Mouse (Mus musculus) kidney, postnatal 0 days (tissue): ENCODE measurements around the gene Wars2. TPM values are rescaled to one million over a fixed set of nuclear protein-coding genes. Genes with fewer than 3 reads are reported as not detected.

ENCODE experiments used
- ATAC-seq: fragments of 200-750 bp; cut with Nextera tagmentation; replicated peaks from 2 replicates; pipeline ENCODE4 v1.8.0; 2017; ENCODE audit warnings: low read depth, moderate number of reproducible peaks, moderate TSS enrichment, moderate library complexity; ENCODE audit not compliant: low FRiP score
- DNase-seq: peaks from one replicate; pipeline ENCODE4 v3.0.0-alpha.2; 2016; ENCODE audit warnings: low spot score
- H3K27ac ChIP-seq: fragments of 300-500 bp; sonication (generic); 2 replicates; pipeline ENCODE4 v1.5.1; 2014; ENCODE audit warnings: mild to moderate bottlenecking
- H3K27me3 ChIP-seq: fragments of 300-500 bp; sonication (generic); 2 replicates; pipeline ENCODE4 v1.6.1; 2014; ENCODE audit warnings: low read length, mixed read lengths; ENCODE audit not compliant: insufficient read depth
- H3K36me3 ChIP-seq: fragments of 300-500 bp; sonication (generic); 2 replicates; pipeline ENCODE4 v1.6.1; 2014; ENCODE audit warnings: low read length, mixed read lengths; ENCODE audit not compliant: insufficient read depth
- H3K4me1 ChIP-seq: fragments of 300-500 bp; sonication (generic); replicated peaks from 2 replicates; pipeline ENCODE4 v1.6.1; 2014; ENCODE audit warnings: antibody characterized with exemption, low read length, mixed read lengths; ENCODE audit not compliant: insufficient read depth
- H3K4me2 ChIP-seq: fragments of 300-500 bp; sonication (generic); 2 replicates; pipeline ENCODE4 v1.6.1; 2014; ENCODE audit warnings: mild to moderate bottlenecking, low read length, moderate library complexity, mixed read lengths
- H3K4me3 ChIP-seq: fragments of 300-500 bp; sonication (generic); replicated peaks from 2 replicates; pipeline ENCODE4 v1.5.1; 2014; ENCODE audit warnings: low read depth, low read length
- H3K9ac ChIP-seq: fragments of 300-500 bp; sonication (generic); 2 replicates; pipeline ENCODE4 v1.6.1; 2014; ENCODE audit warnings: low read depth, low read length
- H3K9me3 ChIP-seq: fragments of 300-500 bp; sonication (generic); replicated peaks from 2 replicates; pipeline ENCODE4 v1.6.1; 2016; ENCODE audit warnings: low read length, inconsistent platforms, mixed read lengths
- CTCF ChIP-seq: IDR thresholded peaks from 2 replicates; pipeline ENCODE4 v1.5.1; 2016; ENCODE audit warnings: antibody characterized with exemption, low read depth, mild to moderate bottlenecking, moderate library complexity
- WGBS: fragments of 180-500 bp; shearing (Covaris S2); extraction: QIAGEN DNeasy Blood & Tissue Kit; methylation state at CpG from one replicate; pipeline ENCODE4 v1.1.7; 2014; 5-methylcytosine and 5-hydroxymethylcytosine counted together
- polyA plus RNA-seq: library from polyadenylated mRNA; unstranded; fragments of >200 nt; fragmentation: Nextera tagmentation; extraction: Ambion mirVana; gene quantifications from 2 replicates; pipeline ENCODE4 v1.2.1, GENCODE M21; 2015

Gene Wars2
- polyA plus RNA-seq, 1 experiment from 2014 or later, result 6.4 TPM

DNA sequence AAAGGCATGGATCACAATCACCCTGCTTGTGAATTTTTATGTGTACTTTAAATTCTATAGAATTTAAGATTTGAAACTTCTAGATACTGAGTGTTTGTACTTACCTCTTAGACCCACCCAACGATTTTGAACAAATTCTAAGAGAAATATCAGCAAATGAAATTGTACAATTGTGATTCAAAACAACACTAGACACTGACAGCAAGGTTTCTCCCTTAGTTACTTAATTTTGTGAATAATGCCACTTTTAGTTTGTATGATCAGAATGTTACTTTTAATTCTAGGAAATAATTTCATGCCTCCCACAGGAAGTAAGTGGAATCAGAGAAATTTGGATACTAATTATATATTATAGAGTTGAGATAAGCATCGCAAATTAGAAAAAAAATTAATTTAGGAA lies 119.5 kb downstream of the Wars2 start:
- H3K4me1 ChIP-seq, result no peaks in the 10 kb centered on the region
- H3K4me3 ChIP-seq, result no peak overlapping the region
- DNase-seq (no peak), ATAC-seq (no peak)
- peaks cover 91% of the 10 kb centered on the region for H3K27me3 ChIP-seq
- H3K9ac ChIP-seq, result no peak overlapping the region
- no peak for TF ChIP-seq CTCF
- H3K9me3 ChIP-seq, result no peaks in the 10 kb centered on the region
- H3K36me3 ChIP-seq, result no peaks in the 10 kb centered on the region
- H3K27ac ChIP-seq, result no peak overlapping the region
- 32% methylated on average over 2 of the region's 2 CpGs for WGBS
- no peak overlapping the region for H3K4me2 ChIP-seq

DNA sequence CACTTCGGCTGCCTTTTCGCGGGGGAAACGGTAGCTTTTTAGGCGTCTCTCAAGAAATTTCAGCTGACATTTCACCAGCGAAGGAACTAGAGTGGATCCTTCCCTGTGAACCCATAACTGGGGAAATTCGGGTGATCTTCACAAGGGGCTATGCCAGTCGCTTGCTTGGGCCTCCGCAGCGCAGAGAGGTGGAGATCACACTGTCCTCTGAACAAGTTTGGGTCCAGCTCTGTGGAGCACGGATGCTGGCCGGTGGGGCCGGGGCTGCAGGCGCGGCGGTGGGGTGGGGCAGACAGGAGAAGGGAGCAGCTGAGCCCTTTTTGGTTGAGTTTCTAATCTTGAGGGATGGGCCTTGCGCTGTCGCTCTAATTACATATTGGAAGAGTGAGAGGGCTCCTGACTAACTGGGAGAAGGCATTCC lies 120.5 kb downstream of the Wars2 start:
- Histone ChIP-seq H3K4me1 (no peaks in the 10 kb centered on the region), H3K4me3 (no peak overlapping the region), H3K9me3 (no peaks in the 10 kb centered on the region), H3K4me2 (no peak overlapping the region), H3K27ac (no peak overlapping the region), H3K9ac (no peak overlapping the region), H3K27me3 (peaks cover 81% of the 10 kb centered on the region), H3K36me3 (no peaks in the 10 kb centered on the region)
- no peak for DNase-seq
- ATAC-seq, result no peak
- no peak for TF ChIP-seq CTCF
- WGBS, result 2% methylated on average over 18 of the region's 18 CpGs

DNA sequence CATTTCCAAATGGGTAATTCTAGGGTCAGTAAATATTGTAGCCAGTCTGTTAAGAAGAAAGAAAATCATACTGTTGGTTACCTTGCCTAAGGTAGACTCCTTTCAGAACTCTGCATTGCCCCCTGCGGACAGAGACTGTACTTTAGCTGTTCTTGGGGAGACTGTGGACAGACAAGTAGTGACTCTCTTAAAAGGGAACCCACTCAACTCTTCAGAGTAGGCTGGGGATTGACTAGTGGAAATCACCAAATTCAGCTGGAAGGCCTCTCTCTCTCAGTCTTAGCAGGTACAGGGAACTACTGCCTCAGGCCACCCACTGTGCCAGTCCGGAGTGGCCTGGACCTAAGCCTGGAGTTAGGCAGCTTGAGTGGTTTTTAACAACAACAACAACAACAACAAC lies 121.1 kb downstream of the Wars2 start:
- WGBS, result 2% methylated on average over 2 of the region's 2 CpGs
- no peak for DNase-seq
- H3K9ac ChIP-seq, result no peak overlapping the region
- no peaks in the 10 kb centered on the region for H3K36me3 ChIP-seq
- no peak overlapping the region for H3K27ac ChIP-seq
- TF ChIP-seq CTCF, result no peak
- no peak overlapping the region for H3K4me2 ChIP-seq
- peaks cover 79% of the 10 kb centered on the region for H3K27me3 ChIP-seq
- no peak overlapping the region for H3K4me3 ChIP-seq
- no peaks in the 10 kb centered on the region for H3K4me1 ChIP-seq
- no peaks in the 10 kb centered on the region for H3K9me3 ChIP-seq
- no peak for ATAC-seq

DNA sequence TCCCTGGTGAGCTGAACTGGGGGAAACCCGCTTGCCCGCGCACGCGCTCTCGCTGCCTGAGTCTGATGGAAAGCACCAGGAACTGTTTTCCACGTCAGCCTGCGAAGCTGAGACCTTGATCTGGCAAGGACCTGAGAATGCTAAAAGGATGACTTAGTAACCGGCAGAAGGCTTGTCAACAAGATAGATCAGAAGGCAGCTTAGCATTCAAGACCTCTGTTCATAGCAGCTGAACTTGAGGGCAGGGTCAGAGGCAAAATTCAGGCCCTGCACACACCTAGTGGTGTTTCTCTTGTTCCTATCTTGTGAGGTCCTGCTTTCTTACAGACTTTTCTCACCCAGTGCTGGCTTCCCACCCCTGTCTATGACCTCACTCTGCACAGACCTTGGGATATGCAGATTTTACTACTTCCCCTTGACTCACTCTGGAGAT lies 122.6 kb downstream of the Wars2 start:
- H3K4me1 ChIP-seq, result no peaks in the 10 kb centered on the region
- TF ChIP-seq CTCF, result no peak
- H3K4me3 ChIP-seq, result no peak overlapping the region
- no peaks in the 10 kb centered on the region for H3K36me3 ChIP-seq
- no peaks in the 10 kb centered on the region for H3K9me3 ChIP-seq
- H3K27me3 ChIP-seq, result peaks cover 66% of the 10 kb centered on the region
- 20% methylated on average over 9 of the region's 9 CpGs for WGBS
- DNase-seq, result no peak
- no peak overlapping the region for H3K27ac ChIP-seq
- H3K4me2 ChIP-seq, result no peak overlapping the region
- H3K9ac ChIP-seq, result no peak overlapping the region
- ATAC-seq, result no peak

DNA sequence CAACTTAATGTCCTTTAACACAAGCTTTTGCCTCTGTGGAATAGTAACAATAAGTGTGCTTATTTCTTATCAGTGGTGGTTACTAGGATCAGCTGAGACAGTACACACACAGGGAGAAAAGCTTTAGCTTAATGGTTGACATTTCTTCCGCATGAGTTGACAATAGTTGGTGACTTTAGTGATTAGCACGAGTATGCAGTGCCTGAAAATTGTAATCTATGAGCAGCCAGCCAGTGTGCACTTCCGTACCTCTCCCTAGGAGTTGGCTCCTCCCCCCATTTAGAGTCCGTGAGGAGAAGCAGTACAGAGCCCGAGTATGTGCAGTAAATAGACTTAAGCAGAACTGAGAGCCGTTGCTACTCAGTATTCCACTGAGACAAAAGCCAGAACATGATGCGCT lies 123.8 kb downstream of the Wars2 start:
- WGBS, result 25% methylated on average over 7 of the region's 7 CpGs
- TF ChIP-seq CTCF, result no peak
- no peak for DNase-seq

DNA sequence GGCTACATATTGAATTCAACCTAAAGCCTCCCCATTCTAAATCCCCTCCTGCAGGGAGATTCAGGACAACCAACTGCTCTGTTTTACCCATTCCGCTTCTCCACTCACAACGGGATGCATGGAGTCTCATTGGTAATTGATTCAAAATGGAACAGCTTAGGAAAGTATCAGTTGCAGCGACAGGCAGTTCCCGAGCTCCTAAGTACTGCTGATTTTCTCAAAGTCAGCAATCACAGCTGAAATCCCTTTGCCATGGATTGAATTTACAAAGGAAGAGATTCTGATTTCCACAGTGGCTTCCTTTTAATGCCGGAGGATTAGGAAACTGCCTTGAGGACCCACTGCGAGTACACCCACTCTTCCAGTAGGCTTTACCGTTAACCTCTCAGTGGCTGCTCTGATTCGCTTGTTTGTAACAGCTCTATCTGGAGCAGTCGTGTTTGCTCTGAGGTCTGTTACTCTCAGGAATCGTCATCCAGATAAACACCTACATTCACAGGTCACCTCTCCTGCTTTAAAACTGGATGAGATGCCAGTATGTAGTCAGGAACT lies 126.0 kb downstream of the Wars2 start:
- no peaks in the 10 kb centered on the region for H3K36me3 ChIP-seq
- no peak overlapping the region for H3K9ac ChIP-seq
- no peak overlapping the region for H3K27ac ChIP-seq
- H3K4me2 ChIP-seq, result no peak overlapping the region
- H3K4me3 ChIP-seq, result no peak overlapping the region
- WGBS, result 55% methylated on average over 10 of the region's 10 CpGs
- peaks cover 37% of the 10 kb centered on the region for H3K27me3 ChIP-seq
- no peaks in the 10 kb centered on the region for H3K4me1 ChIP-seq
- DNase-seq (no peak), ATAC-seq (no peak)
- H3K9me3 ChIP-seq, result no peaks in the 10 kb centered on the region
- no peak for TF ChIP-seq CTCF

More for the DNA sequence above, 123.8 kb downstream of the Wars2 start:
- Histone ChIP-seq H3K4me3 (no peak overlapping the region), H3K27me3 (peaks cover 54% of the 10 kb centered on the region), H3K4me2 (no peak overlapping the region), H3K9ac (no peak overlapping the region), H3K4me1 (no peaks in the 10 kb centered on the region), H3K36me3 (no peaks in the 10 kb centered on the region), H3K9me3 (no peaks in the 10 kb centered on the region), H3K27ac (no peak overlapping the region)
- no peak for ATAC-seq

- DNase-seq, result no peak
- no peak overlapping the region for H3K9ac ChIP-seq
- no peak overlapping the region for H3K4me2 ChIP-seq
- 47% methylated on average over 12 of the region's 12 CpGs for WGBS
- no peak overlapping the region for H3K4me3 ChIP-seq
- H3K4me1 ChIP-seq, result no peaks in the 10 kb centered on the region
- no peak overlapping the region for H3K27ac ChIP-seq
- no peaks in the 10 kb centered on the region for H3K27me3 ChIP-seq
- H3K36me3 ChIP-seq, result no peaks in the 10 kb centered on the region
- no peak for TF ChIP-seq CTCF
- H3K9me3 ChIP-seq, result no peaks in the 10 kb centered on the region
- no peak for ATAC-seq
Measured at GRCm38 (mm10) chr3:99277973-99278580, 137.2 kb downstream of the Wars2 start.
